Mouse (Mus musculus) erythroblast, embryonic 14.5 days (primary cell): ENCODE data around the gene Erf. TPM values are rescaled to one million over a fixed set of nuclear protein-coding genes. Genes with fewer than 3 reads are reported as not detected.
"Not testable (repeated sequence)": the region's sequence is repeated elsewhere in the genome, so short reads cannot be mapped to it uniquely, and the experiment has no call there.

Source experiments
- H3K27me3 ChIP-seq: 2 replicates; pipeline ENCODE4 v1.6.1; 2012; ENCODE audit warnings: inconsistent platforms; ENCODE audit not compliant: control insufficient read depth
- H3K36me3 ChIP-seq: 2 replicates; pipeline ENCODE4 v1.6.1; 2012; ENCODE audit warnings: mild to moderate bottlenecking, inconsistent platforms; ENCODE audit not compliant: control insufficient read depth
- H3K4me1 ChIP-seq: 2 replicates; pipeline ENCODE4 v1.6.1; 2012; ENCODE audit warnings: inconsistent platforms; ENCODE audit not compliant: control insufficient read depth
- H3K4me3 ChIP-seq: replicated peaks from 2 replicates; pipeline ENCODE3; 2012; ENCODE audit warnings: moderate library complexity, mild to moderate bottlenecking, inconsistent platforms
- H3K9me3 ChIP-seq: 2 replicates; pipeline ENCODE4 v1.6.1; 2012; ENCODE audit warnings: low read length, inconsistent platforms, mixed read lengths; ENCODE audit not compliant: control insufficient read depth
- GATA1 ChIP-seq: IDR thresholded peaks from 2 replicates; pipeline ENCODE4 v1.6.1; 2012; ENCODE audit warnings: low read length, inconsistent platforms, mixed read lengths
- TAL1 ChIP-seq: IDR thresholded peaks from 3 replicates; pipeline ENCODE4 v1.6.1; 2012; ENCODE audit warnings: low read length, inconsistent platforms, mixed read lengths
- polyA plus RNA-seq: library from polyadenylated mRNA; stranded (reverse); fragments of >175 nt; gene quantifications from 2 replicates; pipeline ENCODE4 v1.2.3, GENCODE M21; 2012

Erf gene
- polyA plus RNA-seq, 1 experiment = 3.2 TPM

DNA sequence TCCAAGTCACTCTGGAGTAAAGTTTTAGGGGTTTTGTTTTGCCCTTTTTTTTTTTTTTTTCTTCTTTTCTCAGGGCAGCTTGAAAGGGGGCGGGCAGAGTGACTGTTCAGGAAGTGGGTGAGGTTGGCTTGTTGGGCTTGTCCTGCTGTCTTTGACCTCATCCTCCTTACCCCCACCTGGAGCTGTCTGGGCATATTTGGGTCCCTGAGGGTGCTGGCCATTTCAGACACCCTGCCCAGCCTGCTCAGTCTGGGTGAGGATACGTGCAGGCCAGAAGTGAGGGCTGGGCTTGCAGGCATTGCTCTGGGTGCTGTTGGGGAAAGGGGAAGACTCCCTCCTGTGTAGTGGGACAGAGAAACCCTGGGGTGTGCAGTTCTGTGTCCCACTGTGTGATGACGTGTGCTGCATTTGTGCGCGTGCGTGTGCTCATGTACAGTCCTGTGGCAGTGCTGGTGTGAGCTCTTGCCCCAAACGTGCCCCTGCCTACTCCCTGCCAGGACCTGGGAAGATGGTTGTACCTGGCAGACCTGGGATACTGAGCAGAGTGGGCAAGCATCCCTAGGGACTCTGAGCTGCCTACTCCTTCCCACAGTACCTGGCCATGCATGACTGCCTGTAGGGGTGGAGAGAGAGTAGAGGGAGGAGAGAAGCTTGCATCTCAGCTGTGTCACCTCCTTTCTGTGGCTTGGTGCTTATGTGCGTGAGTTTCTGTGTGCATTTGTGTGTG is 19.1 kb upstream of the Erf start:
- Histone ChIP-seq H3K4me1 (peaks cover 85% of the 10 kb centered on the region), H3K9me3 (no peaks in the 10 kb centered on the region), H3K27me3 (no peaks in the 10 kb centered on the region), H3K36me3 (peaks cover 51% of the 10 kb centered on the region), H3K4me3 (peak overlapping the region; percentile 88)
- no peak for TF ChIP-seq GATA1
- TF ChIP-seq TAL1 = no peak

DNA sequence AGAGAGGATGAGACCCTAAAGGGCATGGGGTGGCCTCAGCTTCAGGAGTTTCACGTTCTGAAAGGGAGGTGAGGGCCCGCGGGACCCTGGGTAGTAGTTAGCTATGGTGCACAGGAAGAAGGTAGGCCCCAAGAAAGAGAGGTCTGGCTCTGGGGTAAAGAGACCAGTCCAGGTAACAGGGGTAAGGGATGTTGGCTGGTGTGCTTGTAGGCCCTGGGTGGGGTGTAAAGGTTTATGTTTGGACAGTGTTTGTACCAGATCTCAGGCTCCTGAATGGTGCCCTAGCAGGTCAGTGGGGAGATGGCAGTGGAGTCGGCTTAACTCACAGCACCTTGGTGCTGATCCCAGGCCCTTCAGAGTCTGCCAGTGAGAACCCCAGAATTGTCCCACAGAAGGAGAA is 18.5 kb upstream of the Erf start:
- no peaks in the 10 kb centered on the region for H3K27me3 ChIP-seq
- peaks cover 46% of the 10 kb centered on the region for H3K36me3 ChIP-seq
- H3K9me3 ChIP-seq = no peaks in the 10 kb centered on the region
- peak overlapping the region; percentile 88 for H3K4me3 ChIP-seq
- TF ChIP-seq GATA1 = no peak
- H3K4me1 ChIP-seq = peaks cover 81% of the 10 kb centered on the region

DNA sequence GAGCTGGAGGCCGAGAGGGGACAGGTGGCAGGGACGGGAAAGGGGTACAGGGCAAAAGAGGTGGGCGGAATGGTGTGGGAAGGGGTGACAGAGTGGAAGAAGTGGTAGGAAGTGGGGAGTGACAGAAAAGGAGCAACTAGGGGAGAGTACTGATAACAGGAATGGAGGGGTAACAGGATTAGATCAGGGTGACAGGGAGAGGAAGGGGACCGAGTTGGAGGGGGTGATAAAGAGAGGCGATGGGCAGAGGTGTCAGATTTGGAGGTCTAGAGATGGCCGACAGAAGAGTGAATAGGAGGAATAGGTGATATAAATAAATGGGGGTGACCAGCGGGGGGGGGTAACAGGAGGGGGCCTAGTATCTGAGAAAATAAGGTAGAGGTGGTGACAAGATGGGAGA is 18.0 kb upstream of the Erf start:
- Histone ChIP-seq H3K4me3 (peak overlapping the region; percentile 88), H3K36me3 (peaks cover 41% of the 10 kb centered on the region), H3K9me3 (no peaks in the 10 kb centered on the region), H3K27me3 (no peaks in the 10 kb centered on the region), H3K4me1 (peaks cover 76% of the 10 kb centered on the region)
- TF ChIP-seq GATA1 = no peak
- no peak for TF ChIP-seq TAL1

DNA sequence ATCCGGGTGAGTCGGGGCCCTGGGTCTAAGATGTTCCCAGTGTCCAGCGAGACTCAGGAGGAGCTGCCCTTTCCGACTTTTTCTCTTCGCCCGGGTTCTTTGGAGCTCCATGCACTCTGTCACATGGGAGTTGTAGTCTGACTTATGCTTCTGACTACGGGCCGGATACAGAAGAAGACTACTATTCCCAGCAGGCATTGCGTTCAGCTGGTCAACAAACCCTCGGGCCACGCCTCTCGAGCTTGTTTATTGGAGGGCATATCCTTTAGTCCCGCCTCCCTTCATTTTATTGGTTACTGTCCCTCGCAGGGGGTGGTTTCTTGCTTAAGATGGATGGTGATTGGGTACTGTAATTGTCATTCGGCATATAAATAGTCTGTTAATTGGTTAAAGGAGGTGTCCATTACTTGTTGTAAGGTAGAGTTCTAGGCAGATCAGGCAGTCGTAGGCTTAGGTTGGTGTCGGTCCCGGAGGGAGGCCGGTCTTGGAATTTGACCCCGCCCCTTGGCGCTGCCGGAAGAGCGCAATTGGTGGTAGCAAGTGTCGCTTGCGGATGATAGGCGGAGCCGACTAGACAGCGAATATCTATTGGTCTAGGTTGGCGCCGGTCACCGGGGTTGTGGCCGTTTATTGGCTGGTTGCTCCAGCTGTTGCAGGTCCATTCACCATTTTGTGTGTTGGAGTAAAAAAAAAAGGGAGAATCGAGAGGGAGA is 17.3 kb upstream of the Erf start:
- Histone ChIP-seq H3K9me3 (no peaks in the 10 kb centered on the region), H3K36me3 (peaks cover 34% of the 10 kb centered on the region), H3K4me3 (peak overlapping the region; percentile 88), H3K4me1 (peaks cover 70% of the 10 kb centered on the region), H3K27me3 (no peaks in the 10 kb centered on the region)
- no peak for TF ChIP-seq GATA1
- no peak for TF ChIP-seq TAL1

DNA sequence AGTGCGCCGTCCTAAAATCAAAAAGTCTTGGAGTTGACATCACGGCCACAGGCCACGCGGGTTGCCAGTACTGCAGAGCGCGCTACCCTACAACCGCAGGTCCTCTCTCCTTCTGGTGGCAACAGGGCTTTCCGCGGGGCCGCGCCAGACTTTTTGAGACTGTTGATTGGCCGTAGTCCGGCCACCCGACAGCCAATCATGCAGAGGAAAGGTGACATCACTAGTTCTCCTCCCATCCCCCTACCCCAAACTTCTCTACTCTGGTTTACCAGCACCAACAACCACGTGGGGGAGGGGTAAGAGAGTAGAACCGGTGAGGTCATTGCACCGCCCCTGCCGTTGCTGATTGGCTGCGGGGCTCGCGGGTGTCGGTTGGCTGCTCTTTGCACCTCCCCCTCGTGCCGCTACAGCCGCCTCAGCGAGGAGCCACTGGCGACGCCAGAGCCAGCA is 16.8 kb upstream of the Erf start, which contains the start of gene Cic:
Gene Cic, plus strand, starts transcription at position 404 of the 450 bp plus-strand sequence.
- Histone ChIP-seq H3K4me1 (peaks cover 64% of the 10 kb centered on the region), H3K4me3 (peak within 1 kb of the TSS; percentile 88), H3K27me3 (no peaks in the 10 kb centered on the region), H3K36me3 (peaks cover 29% of the 10 kb centered on the region), H3K9me3 (no peaks in the 10 kb centered on the region)
- TF ChIP-seq TAL1 (no peak), GATA1 (no peak)

DNA sequence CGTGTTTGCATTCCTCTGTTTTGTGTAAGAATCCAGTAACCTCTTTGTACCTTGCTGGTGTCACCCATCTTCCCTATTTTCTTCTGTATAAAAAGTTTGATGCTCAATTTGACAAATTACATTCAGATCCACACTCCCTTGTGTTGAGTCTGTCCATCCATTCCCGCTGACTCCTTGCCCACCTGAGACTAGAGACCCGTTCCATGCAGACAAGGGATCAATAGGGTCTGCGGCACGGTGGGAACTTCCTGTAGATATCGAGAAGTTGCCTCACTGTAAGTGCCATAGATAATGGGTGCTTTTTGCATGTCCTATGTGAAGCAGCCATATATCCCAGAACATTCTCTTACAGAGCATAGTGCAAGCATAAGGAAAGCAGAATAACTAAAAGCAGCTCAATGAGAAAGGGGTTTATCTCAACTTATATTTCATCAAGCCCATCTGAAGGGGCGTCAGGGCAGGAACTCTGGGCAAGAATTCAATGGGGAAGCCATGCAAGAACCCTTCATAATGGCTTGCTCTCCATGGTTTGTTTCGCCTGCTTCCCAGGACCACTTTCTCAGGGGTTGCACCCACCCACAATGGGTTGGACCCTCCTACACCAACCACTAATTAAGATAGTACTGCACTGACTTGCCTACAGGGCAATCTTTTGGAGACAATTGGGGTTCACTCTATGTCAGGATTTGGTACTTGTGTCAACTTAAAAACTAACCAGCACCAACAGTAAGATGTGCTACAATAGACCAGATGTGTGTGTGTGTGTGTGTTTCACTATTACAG is 15.8 kb upstream of the Erf start:
- no peak for TF ChIP-seq GATA1
- TF ChIP-seq TAL1 = no peak
- Histone ChIP-seq H3K4me1 (peaks cover 54% of the 10 kb centered on the region), H3K9me3 (no peaks in the 10 kb centered on the region), H3K4me3 (peak overlapping the region; percentile 88), H3K36me3 (peaks cover 19% of the 10 kb centered on the region), H3K27me3 (no peaks in the 10 kb centered on the region)

DNA sequence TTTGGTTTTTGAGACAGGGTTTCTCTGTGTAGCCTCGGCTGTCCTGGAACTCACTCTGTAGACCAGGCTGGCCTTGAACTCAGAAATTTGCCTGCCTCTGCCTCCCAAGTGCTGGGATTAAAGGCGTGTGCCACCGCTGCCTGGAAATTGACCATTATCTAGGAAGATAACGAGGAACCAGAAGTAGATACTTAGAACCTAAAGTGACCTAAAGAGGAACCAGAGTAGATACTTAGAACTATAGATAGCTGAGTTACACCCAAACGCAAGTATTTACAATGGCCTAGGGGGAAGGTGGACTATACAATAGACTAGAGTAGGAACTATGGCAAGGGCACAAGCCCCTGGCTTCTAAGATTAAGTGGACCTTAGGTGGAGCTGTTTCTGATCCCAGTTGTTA is 15.2 kb upstream of the Erf start:
- not testable (repeated sequence) for H3K4me3 ChIP-seq, H3K9me3 ChIP-seq, H3K27me3 ChIP-seq
- H3K36me3 ChIP-seq = peaks cover 13% of the 10 kb centered on the region
- peaks cover 48% of the 10 kb centered on the region for H3K4me1 ChIP-seq

DNA sequence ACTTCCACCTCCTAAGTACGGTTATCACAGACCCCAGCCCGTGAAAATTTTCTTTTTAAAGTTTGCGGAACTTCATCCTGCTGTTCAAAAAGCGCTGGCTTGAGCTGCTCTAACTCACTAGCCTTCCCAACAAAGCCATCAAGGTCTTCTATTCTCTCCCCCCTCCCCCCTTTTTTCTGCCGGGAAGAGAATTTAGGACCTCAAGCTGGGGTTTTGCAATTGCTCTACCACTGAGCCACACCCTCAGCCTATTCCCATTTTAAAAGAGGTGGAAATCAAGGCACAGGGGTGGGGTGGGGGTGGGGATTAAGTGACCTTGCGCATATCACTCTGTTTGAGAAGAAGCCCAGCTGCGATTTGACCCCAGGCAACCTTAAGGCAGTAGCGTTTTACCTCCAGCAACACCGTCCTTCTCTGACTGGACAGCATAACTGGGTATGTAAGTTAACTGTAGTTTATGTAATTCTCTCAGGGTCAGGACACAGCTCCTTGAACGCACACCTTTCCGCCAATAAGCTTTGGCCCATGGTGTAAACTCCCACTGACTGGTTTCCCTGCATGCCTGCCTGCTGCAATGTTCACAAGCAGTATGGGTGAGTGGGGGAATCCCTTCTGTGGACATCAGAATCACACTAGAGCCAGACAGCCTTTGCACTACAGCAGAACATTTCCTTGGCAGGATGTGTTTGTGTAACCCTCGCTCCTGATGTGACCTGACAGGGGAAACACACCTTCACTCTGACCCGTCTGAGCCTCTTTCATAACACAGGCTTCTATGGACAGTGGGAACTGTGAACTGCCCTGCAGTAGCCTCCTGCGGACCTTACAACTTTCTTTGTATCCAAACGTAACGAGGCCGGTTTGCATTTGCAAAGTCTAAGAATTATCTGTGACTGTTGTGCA is 13.7 kb upstream of the Erf start:
- no peaks in the 10 kb centered on the region for H3K27me3 ChIP-seq
- TF ChIP-seq TAL1 (no peak), GATA1 (no peak)

More for the DNA sequence above, 13.7 kb upstream of the Erf start:
- H3K4me1 ChIP-seq = peaks cover 33% of the 10 kb centered on the region
- no peaks in the 10 kb centered on the region for H3K36me3 ChIP-seq
- no peak overlapping the region for H3K4me3 ChIP-seq
- H3K9me3 ChIP-seq = peaks cover 12% of the 10 kb centered on the region
